Mouse (Mus musculus) limb, embryonic 13.5 days (tissue): ENCODE results near the gene Olfr976. TPM values are rescaled to one million over a fixed set of nuclear protein-coding genes. Genes with fewer than 3 reads are reported as not detected.

ENCODE experiments used
- polyA plus RNA-seq: library from polyadenylated mRNA; unstranded; fragments of >200 nt; fragmentation: Nextera tagmentation; extraction: Ambion mirVana; gene quantifications from 2 replicates; pipeline ENCODE4 v1.2.1, GENCODE M21; 2015

The Olfr976 gene
- polyA plus RNA-seq, 1 experiment from 2014 or later = not detected

Other genes with a start within 250 kb of the Olfr976 start
- gene Olfr965, start 249.8 kb downstream of the Olfr976 start, polyA plus RNA-seq = not detected in 2 replicates
- gene Olfr150, start 230.2 kb downstream of the Olfr976 start, polyA plus RNA-seq = not detected in 2 replicates
- gene Olfr967, start 214.9 kb downstream of the Olfr976 start, polyA plus RNA-seq = not detected in 2 replicates
- not detected in 2 replicates for gene Olfr968, start 177.9 kb downstream of the Olfr976 start, polyA plus RNA-seq
- not detected in 2 replicates for gene Olfr969, start 170.2 kb downstream of the Olfr976 start, polyA plus RNA-seq
- gene Olfr970, start 152.3 kb downstream of the Olfr976 start, polyA plus RNA-seq = not detected in 2 replicates
- not detected in 2 replicates for gene Olfr971, start 124.3 kb downstream of the Olfr976 start, polyA plus RNA-seq
- gene Olfr972, start 94.7 kb downstream of the Olfr976 start, polyA plus RNA-seq = not detected in 2 replicates
- gene Olfr229, start 53.8 kb downstream of the Olfr976 start, polyA plus RNA-seq = not detected in 2 replicates
- gene Olfr974, start 23.6 kb downstream of the Olfr976 start, polyA plus RNA-seq = not detected in 2 replicates
- not detected in 2 replicates for gene Olfr975, start 9.1 kb downstream of the Olfr976 start, polyA plus RNA-seq
- not detected in 2 replicates for gene Olfr978, start 31.0 kb upstream of the Olfr976 start, polyA plus RNA-seq
- gene Olfr979, start 42.3 kb upstream of the Olfr976 start, polyA plus RNA-seq = not detected in 2 replicates
- not detected in 2 replicates for gene Olfr980, start 48.4 kb upstream of the Olfr976 start, polyA plus RNA-seq
- not detected in 2 replicates for gene Olfr981, start 60.3 kb upstream of the Olfr976 start, polyA plus RNA-seq
- gene Olfr982, start 112.7 kb upstream of the Olfr976 start, polyA plus RNA-seq = not detected in 2 replicates
- not detected in 2 replicates for gene Olfr983, start 132.5 kb upstream of the Olfr976 start, polyA plus RNA-seq
- gene Olfr984, start 153.1 kb upstream of the Olfr976 start, polyA plus RNA-seq = not detected in 2 replicates
- gene Olfr985, start 169.1 kb upstream of the Olfr976 start, polyA plus RNA-seq = not detected in 2 replicates
- gene Tmem225, start 187.0 kb upstream of the Olfr976 start, polyA plus RNA-seq = not detected in 2 replicates
- 0.05 TPM in 1 of 2 replicates, not detected in the other for gene Olfr986, start 219.8 kb upstream of the Olfr976 start, polyA plus RNA-seq
- gene Zfp202, start 231.2 kb upstream of the Olfr976 start, polyA plus RNA-seq = 6.8 and 7.7 TPM in 2 replicates